Mouse (Mus musculus) layer of hippocampus, adult 2 months (tissue): ENCODE measurements at regions not wholly inside any gene's neighbourhood (a gene's known extent, or its start where the extent isn't known, plus 50 kb on each side); places are given as distances from the start of the nearest gene placed in this dataset.

Source experiments
- DNase-seq, 2 experiments: peaks; one replicate each; pipeline ENCODE4 v3.0.0; 2022; ENCODE audit warnings: low spot score in 2 of 2
- H3K27ac ChIP-seq: fragments of 200-600 bp; 2 replicates; pipeline ENCODE4 v1.8.1; 2022
- H3K4me3 ChIP-seq: fragments of 200-600 bp; 2 replicates; pipeline ENCODE4 v1.8.1; 2022; ENCODE audit warnings: mild to moderate bottlenecking
- CTCF ChIP-seq: fragments of 200-600 bp; conservative IDR thresholded peaks from 2 replicates; pipeline ENCODE4 v1.8.1; 2022; ENCODE audit warnings: antibody characterized with exemption, mild to moderate bottlenecking, moderate library complexity

GRCm38 (mm10) chr11:19219476-19219875 lies 200.7 kb upstream of the Meis1 start:
- TF ChIP-seq CTCF, result no peak
- no peak for DNase-seq
- Histone ChIP-seq H3K27ac (no peak overlapping the region), H3K4me3 (no peak overlapping the region)

GRCm38 (mm10) chr11:19221442-19221841 lies 202.7 kb upstream of the Meis1 start:
- H3K4me3 ChIP-seq, result no peak overlapping the region
- TF ChIP-seq CTCF, result no peak
- DNase-seq, result no peak
- no peak overlapping the region for H3K27ac ChIP-seq

- Histone ChIP-seq H3K4me3 (no peak overlapping the region), H3K27ac (no peak overlapping the region)
- no peak for DNase-seq
- TF ChIP-seq CTCF, result no peak
Measured at GRCm38 (mm10) chr11:19226756-19227155, 208.0 kb upstream of the Meis1 start.

GRCm38 (mm10) chr11:19227716-19228115 lies 208.9 kb upstream of the Meis1 start:
- Histone ChIP-seq H3K4me3 (no peak overlapping the region), H3K27ac (no peak overlapping the region)
- no peak for DNase-seq
- no peak for TF ChIP-seq CTCF

GRCm38 (mm10) chr11:19246390-19247114 lies 227.8 kb upstream of the Meis1 start:
- no peak for TF ChIP-seq CTCF
- H3K4me3 ChIP-seq, result no peak overlapping the region
- no peak overlapping the region for H3K27ac ChIP-seq
- DNase-seq, result no peak

GRCm38 (mm10) chr11:19253605-19254004 lies 234.8 kb upstream of the Meis1 start:
- no peak for DNase-seq
- Histone ChIP-seq H3K4me3 (no peak overlapping the region), H3K27ac (no peak overlapping the region)
- no peak for TF ChIP-seq CTCF

GRCm38 (mm10) chr11:19254183-19254582 lies 235.4 kb upstream of the Meis1 start:
- Histone ChIP-seq H3K27ac (no peak overlapping the region), H3K4me3 (no peak overlapping the region)
- no peak for DNase-seq
- no peak for TF ChIP-seq CTCF

GRCm38 (mm10) chr11:19257549-19257948 lies 238.8 kb upstream of the Meis1 start:
- TF ChIP-seq CTCF, result no peak
- Histone ChIP-seq H3K27ac (no peak overlapping the region), H3K4me3 (no peak overlapping the region)
- no peak for DNase-seq

GRCm38 (mm10) chr11:19262832-19263231 lies 244.0 kb upstream of the Meis1 start:
- Histone ChIP-seq H3K27ac (no peak overlapping the region), H3K4me3 (no peak overlapping the region)
- TF ChIP-seq CTCF, result no peak
- no peak for DNase-seq

GRCm38 (mm10) chr11:19264798-19265671 lies 246.2 kb upstream of the Meis1 start:
- Histone ChIP-seq H3K4me3 (no peak overlapping the region), H3K27ac (no peak overlapping the region)
- DNase-seq, result no peak
- no peak for TF ChIP-seq CTCF

GRCm38 (mm10) chr11:19265672-19265972 lies 246.8 kb upstream of the Meis1 start:
- Histone ChIP-seq H3K27ac (no peak overlapping the region), H3K4me3 (no peak overlapping the region)
- no peak for DNase-seq
- TF ChIP-seq CTCF, result no peak

GRCm38 (mm10) chr11:19290971-19291370 lies 272.2 kb upstream of the Meis1 start:
- TF ChIP-seq CTCF, result no peak
- no peak overlapping the region for H3K27ac ChIP-seq
- DNase-seq, result no peak

GRCm38 (mm10) chr11:19299411-19299810 lies 280.6 kb upstream of the Meis1 start:
- Histone ChIP-seq H3K27ac (no peak overlapping the region), H3K4me3 (no peak overlapping the region)
- no peak for TF ChIP-seq CTCF
- no peak for DNase-seq

More at GRCm38 (mm10) chr11:19290971-19291370, 272.2 kb upstream of the Meis1 start:
- H3K4me3 ChIP-seq, result no peak overlapping the region

GRCm38 (mm10) chr11:19306687-19307086 lies 287.9 kb upstream of the Meis1 start:
- no peak overlapping the region for H3K4me3 ChIP-seq
- no peak for TF ChIP-seq CTCF

More at GRCm38 (mm10) chr11:19306687-19307086, 287.9 kb upstream of the Meis1 start:
- no peak overlapping the region for H3K27ac ChIP-seq
- DNase-seq, result no peak
